Mouse (Mus musculus) kidney, adult 2 months (tissue): ENCODE data around the gene Fndc7.
A peak's percentile ranks its signal among the peaks of the same experiment; 100 is the strongest.

Source experiments
- CTCF ChIP-seq: fragments of 200-500 bp; conservative IDR thresholded peaks from 2 replicates; pipeline ENCODE4 v1.5.1; 2011; ENCODE audit warnings: low read depth, mild to moderate bottlenecking, control low read depth, low read length, moderate library complexity, mixed read lengths; ENCODE audit not compliant: insufficient read depth, insufficient read length
- POLR2A ChIP-seq: fragments of 200-500 bp; IDR thresholded peaks from one replicate; pipeline ENCODE4 v1.6.1; 2011; ENCODE audit warnings: low read depth, low read length, control low read depth

- TF ChIP-seq POLR2A: peak; percentile 62
- no peak for TF ChIP-seq CTCF
Observed at GRCm38 (mm10) chr3:108911548-108912413, 22.0 kb upstream of the Fndc7 start, which contains the start of gene Prpf38b.
